Mouse (Mus musculus) common myeloid progenitor, adult 5-6 weeks (primary cell): Measurements from ENCODE around the gene Tfeb. TPM values are rescaled to one million over a fixed set of nuclear protein-coding genes. Genes with fewer than 3 reads are reported as not detected.

Source experiments
- ATAC-seq: replicated peaks from 2 replicates; pipeline ENCODE4 v1.8.0; 2016; ENCODE audit warnings: low read depth, mild to moderate bottlenecking, moderate TSS enrichment, inconsistent platforms; ENCODE audit not compliant: poor library complexity, severe bottlenecking
- total RNA-seq: library from RNA; stranded (forward); fragments of 200-1000, 187-1606 nt; gene quantifications from 2 replicates; pipeline ENCODE4 v1.2.3, GENCODE M21; 2017

The Tfeb gene
- total RNA-seq, 1 experiment from 2014 or later, result 5.8 TPM

DNA sequence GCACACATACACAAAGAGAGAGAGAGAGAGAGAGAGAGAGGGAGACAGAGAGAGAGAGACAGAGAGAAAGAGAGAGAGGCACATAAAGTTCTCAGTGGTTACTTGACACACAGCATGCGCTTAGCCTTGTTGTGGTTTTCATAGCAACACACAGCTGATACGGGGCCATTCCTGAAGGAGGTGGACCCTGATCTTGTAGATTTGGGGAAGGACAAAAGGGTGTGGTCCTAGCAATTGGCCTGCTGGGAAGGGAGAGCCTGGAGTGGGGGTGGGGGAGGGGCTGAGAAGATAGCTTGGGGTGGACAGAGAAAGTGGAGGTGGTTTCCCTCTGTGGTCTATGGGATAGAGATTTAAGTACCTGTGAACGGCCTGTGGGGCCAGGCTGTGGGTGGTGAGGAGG is 26.8 kb upstream of the Tfeb start:
- no peak for ATAC-seq

DNA sequence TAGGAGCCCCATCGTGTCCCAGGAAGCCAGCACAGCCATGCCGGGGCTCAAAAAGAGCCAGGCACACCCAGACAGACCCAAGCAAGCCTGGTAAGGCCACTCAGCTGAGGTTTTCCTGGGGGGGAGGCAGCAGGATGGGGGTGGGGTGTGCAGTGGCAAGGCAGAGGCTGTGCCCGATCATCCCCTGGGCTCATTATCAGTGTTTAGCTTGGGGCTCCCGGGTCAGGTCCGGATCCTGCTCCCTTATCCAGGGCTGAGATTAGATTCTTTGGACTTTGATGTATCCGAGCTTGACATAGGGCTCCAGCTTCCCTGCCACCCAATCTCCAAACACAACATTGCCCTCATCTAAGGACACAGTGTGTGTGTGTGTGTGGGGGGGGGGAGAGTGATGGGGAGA is 24.9 kb upstream of the Tfeb start:
- no peak for ATAC-seq

DNA sequence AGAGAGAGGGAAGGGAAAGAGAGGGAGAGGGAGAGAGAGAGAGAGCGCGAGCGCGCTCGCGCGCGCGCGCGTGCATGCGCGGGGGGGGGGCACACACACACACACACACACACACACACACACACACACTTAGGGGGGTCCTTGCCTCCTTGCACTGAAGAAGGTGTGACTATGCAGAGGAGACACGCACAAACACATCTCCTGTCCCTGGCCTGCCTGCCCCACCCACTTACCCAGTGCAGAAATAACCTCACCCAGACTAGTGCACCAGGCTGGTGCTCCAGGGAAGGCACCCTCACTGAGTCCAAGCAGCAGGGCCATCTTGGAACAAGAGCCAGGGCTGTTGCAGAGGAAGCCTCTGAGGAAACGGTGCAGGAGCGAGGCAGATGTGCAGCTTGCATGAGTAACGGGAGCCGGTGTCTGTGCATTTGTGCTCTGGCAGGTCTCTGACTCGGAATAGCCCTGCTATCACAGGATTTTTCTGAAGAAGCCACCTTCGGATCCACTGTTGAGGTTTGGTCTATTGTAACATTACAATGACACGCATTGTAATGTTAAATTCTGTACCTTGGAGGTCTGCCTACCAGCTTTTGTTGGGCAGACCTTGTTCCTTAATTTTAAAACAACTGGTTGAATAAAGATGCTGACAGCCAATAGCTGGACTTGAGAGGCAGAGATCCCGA is 23.8 kb upstream of the Tfeb start:
- no peak for ATAC-seq

DNA sequence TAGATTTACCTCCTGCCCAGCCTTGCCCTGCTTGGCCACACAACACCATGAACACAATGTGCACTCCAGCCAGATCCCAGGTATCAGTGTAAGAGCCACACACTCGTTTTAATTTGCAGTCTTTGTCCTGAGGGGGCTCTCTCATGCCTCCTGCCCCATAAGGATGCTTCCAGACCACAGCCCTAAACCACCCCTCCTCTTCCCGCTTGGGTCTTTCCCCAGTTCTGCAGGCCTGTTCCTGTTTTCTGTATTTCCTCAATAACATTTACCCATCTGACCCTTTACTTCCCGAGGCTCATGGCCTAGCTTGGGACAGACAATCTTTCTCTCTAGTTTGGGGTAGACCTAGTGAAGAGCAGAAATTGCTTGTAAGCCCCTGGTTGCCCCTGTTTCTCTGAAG is 21.8 kb upstream of the Tfeb start:
- ATAC-seq, result peak; percentile 52

DNA sequence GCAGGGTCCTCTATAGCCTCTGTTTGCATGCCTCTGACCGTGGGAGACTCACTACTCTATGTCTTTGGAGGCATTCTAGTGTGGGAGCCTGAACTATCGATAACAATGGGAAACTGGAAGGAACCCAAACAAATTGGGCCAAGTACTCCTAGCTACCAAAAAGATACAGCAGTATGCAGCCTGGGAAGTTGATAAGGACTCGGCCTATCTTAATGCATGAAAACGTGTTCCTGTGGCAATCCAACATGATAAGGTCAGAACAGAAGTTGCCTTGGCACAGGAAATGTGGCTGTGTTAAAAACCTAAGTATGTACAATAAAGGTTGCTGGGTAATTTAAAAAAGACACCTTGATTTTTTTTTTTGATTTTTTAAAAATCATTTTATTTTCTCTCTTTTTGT is 15.6 kb upstream of the Tfeb start:
- ATAC-seq, result 0 out of 2 replicates have a peak, but pooled peaks have one; percentile 32

DNA sequence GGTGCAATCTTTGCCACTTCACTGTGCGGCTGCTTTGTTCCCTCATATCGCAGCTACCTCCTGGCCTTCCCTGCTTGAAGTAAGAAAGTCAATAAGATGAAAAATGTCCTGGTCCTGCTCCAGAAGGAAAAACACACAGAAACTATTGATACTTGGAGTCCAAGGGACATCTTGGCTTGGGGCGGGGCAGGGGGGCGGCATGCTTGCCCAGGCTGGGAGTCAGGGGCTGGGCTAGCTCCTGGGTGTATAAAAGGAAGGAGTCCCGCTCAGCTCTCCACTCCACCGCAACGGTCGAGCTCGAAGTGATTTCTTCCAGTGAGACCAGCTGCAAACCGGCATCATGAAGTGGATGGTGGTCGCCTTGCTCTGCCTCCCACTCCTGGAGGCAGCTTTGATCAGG is 10.3 kb upstream of the Tfeb start, which contains the start of gene Pgc:
TSS of gene Pgc (plus strand) at position 277 of the 400 bp plus-strand sequence.
- ATAC-seq, result no peak

DNA sequence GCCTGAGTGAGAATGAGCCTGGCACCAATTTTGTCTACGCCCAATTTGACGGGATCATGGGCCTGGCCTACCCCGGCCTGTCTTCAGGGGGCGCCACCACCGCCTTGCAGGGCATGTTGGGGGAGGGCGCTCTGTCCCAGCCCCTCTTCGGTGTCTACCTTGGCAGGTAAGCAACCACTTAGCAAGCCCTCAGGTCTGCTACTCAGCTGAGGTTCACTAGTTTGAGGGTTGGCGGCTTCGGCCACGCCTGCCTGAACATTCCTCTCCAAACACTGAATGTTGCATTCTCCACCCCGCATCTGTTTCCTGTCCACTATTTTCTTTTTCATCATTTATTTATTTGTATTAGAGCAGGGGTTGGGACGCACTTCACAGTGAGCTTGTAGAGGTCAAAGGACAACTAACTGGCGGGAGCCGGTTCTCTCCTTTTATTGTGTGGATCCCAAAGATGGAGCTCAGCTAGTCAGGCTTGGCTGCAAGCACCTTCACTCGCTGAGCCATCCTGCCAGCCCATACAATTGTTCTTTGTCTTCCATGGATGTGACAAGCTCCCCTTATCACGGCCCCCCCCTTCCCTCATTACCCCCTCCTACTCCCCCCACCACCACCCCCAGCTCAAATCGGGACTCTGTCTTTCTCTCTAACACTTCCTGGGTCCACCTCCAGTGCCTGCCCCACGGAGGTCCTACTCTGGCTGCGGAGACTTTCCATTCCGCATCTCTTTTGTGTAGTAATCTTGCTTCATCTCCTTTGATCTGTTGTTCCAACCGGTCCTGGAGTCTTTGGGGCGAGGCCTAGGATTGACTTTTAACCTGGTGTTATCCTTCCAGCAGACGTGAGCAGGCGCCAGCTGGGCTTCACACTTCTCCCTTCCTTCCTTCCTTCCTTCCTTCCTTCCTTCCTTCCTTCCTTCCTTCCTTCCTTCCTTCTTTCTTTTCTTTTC is 5.9 kb upstream of the Tfeb start:
- no peak for ATAC-seq

DNA sequence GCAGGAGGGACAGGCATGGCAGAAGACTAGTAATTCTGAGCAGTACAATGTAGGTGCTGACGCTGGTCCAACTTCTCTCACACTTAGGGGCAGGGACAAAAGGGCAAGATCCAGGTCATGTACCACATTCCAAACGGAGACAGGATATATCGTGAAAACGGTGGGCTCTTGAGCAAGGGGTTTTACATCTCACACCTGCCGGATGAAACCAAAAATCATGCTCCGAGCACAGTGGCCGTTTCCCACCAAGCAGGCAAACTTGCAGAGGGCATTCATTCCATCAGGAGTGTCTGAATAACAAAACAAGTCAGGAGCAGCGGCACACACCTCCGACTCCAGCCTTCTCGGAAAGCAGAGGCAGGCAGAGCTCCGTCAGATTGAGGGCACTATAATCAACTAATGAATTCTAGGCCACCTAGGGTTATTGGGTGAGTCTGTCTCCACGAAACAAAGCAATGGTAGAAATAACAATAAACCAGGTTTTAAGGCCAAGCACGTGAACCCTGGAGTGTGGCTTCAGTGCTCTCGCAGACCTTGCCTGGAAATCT is 1.2 kb upstream of the Tfeb start:
- no peak for ATAC-seq

DNA sequence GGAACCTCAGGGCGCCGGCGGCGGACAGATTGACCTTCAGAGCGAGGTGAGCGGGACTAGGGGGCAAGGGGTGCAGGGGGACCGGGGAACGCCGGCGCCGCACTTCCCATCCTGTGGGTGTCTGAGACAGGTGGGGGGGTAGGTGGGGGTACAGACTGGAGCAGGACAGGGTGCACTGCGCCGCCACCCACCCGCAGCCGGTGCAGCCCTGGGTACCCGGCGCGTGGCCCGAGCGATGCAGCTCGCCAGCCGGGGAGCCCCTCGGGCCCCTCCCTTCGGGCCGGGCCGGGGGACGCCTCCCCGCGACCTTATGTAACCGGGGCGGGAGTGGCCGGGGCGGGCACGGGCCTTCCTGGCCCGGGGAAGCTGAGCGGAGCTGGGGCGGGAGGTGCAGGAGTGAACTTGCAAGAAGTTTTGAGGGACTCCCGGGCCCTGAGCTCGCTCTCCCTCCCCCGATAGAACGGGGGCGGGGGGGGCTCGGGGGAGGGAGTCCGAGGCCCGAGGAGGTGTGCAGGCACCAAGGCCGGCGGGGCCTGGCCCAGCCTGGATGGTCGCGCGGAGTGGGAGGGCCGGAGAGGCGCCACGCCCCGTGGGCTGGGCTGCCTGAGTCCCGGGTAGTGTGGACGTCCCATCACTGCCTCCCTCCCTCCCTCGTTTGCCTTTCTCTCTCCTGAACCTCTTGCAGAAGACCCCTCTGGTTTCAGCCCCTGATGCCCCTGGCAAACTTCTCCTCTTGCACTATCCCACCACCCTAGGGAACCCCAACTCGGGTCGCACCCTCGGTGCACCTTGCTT is 638 bp downstream of the Tfeb start:
- ATAC-seq, result peak; percentile 64

DNA sequence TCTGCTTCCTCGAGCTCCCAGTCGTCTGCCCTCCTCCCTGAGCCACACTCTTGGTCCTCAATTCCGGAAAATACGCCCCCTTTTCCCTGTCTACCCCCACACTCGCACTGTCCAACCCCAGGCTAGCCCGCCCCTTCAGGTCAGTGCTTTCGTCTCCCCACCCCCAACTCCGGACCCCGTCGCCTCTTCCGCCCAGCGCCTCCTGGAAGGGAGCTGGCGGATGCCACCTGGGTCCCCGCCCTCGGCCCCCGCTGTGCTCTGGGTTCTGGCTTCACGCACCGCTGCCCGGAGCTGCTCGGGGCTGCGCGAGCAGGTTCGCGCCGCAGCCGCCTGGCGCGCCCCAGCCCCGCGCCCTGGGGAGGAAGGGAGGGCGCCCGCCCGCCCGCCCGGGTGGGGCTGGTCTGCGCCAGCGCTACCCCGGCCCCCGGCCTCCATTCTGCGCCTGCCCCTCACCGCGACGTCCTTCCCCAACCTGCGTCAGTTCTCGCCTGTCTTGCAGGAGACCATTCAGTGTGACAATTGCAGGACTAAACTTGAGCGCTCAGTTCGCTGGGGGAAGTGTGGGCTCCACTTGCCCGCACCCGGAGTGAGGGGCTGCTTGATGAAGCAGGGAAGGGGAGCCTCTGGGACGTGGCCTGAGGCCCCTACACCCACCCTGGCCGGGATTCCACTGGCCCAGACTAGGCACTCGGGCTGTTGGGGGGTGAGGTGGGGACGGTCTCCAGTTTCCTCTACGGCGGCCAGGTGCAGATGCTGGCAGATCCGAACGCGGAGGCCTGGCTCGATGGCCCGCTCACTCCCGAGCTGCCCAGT is 1.4 kb downstream of the Tfeb start:
- peak; percentile 5; the same call in 1 of the 2 replicates for ATAC-seq

DNA sequence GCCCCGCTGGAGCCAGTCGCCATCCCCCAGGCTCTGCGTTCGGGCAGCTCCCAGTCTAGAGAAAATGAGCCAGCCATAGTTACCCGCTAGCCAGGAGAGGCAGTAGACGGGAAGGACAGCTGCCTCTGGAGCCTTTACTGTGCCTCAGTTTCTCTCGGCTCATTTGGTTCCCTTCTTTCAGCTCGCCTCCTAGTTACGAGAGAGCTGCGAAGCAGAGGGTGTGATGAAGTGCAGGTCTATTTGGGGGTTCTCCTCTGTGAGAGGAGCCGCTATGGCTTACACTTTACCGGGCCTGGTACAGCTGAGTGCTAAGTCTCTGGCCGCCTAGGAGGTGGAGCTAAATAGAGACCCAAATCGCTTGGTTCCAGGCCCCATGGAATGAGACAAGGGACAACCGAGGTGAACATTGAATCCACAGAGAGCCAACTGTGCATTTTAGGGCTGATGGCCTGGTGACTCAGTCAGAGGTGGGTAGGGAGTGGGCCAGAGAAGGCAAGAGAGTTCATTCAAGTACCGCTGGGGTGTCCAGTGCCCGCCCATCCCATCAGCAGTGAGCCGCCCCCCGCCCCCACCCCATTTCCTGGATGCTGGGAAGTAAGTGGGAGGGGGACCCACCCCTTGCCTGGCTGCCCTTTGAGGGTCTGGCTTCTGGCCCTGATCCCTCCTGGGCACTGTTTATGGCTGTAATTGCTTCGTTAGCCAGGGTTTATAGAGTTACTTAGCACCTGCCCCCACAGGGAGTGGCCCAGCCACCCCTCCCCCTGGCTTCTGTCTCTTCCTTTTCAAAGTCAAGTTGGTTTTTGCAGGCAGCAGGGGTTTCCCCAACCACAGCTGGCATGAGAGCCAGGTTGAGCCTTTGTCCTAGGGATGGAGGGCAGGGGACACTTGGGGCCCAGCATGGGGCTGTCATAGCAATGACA is 2.3 kb downstream of the Tfeb start:
- 0 out of 2 replicates have a peak, but pooled peaks have one; percentile 7 for ATAC-seq

DNA sequence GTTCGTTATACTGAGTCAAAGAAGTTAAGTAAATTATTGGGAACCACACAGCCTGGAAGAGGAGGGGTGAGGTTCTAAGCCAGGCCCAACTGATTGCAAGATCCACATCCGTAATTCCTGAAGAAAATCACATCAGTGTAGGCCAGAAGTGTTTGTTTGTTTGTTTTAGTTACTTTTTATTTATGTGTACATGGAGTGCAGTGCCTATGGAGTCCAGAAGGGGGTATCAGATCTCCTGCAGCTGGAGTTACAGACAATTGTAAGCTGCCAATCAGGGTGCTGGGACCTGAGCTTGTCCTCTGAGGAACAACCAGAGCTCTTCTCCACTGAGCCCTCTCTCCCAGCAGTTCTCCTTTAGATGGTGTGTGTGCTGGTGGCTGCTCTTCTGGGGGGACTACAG is 3.4 kb downstream of the Tfeb start:
- no peak for ATAC-seq

DNA sequence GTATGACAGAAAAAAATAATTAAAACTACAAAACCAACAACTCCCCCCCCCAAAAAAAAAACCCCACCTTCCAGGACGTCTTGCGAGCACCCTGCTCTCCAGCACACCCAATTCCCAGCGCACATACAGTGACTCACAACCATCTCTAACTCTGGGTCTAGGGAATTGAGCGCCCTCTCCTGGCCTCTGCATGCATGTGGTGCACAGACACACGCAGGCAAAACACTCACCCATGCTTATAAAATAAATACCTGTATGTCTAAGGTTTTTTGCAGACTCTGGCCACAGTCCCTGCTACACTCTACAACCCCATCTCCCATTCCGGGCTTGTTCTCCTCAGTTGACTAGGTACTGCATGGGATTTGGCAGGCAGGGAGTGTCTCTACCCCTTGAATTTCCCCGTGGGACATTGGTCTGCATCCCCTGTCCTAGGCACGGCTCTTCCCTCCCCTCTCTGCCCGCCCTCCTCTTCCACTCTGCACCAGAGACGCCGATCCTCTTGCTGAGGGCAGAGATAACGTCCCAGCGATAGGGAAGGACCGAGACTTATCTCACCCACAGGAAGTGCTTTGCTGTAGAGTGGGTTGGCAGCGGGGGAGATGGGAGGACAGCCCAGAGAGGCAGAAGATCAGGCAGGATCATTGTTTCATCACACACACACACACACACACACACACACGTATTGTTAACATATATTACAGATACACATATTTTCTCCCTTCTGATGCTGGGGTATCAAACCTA is 6.3 kb downstream of the Tfeb start:
- ATAC-seq, result peak; percentile 73

DNA sequence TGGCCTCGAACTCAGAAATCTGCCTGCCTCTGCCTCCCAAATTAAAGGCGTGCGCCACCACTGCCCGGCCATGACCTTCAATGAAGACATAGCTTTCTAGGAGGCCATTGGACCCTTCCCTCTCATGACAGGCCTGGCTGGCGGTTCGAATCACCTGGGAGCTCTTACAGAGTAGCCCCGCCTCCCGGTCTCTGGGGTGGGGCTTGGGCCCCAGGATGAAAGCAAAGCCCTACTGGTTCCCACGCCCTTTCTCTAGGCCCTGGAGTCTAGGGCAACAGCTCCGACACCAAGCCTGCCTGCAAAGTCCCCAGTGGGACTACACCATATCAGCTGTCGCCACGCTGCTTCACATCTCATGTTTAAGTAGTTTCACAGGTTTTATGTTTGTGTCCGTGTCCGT is 7.3 kb downstream of the Tfeb start:
- ATAC-seq, result no peak

DNA sequence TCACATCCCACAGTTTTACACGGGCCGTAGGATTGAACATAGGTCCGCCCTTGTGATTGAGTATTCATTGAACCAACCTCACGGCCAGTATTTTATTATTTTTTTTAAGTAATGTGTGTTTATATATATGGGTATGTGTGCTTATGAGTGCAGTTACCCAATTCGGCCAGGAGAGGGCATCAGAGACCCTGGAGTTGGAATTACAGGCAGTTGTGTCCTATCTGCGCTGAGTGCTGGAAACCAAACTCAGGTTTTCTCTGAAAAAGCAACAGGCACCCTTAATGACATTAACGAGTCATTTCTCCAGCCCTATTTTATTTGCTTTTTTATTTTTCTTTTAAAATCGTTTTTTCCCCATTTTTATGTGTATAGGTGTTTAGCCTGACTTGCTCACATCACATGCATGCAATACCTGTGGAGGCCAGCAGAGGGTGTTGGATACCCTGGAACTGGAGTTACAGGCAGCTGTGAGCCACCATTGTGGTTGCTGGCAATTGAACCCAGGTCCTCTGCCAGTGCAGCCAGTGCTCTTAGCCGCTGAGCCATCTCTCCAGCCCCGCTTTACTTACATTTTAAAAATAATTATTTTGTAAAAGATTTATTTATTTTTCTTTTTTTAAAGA is 8.0 kb downstream of the Tfeb start:
- ATAC-seq, result no peak

DNA sequence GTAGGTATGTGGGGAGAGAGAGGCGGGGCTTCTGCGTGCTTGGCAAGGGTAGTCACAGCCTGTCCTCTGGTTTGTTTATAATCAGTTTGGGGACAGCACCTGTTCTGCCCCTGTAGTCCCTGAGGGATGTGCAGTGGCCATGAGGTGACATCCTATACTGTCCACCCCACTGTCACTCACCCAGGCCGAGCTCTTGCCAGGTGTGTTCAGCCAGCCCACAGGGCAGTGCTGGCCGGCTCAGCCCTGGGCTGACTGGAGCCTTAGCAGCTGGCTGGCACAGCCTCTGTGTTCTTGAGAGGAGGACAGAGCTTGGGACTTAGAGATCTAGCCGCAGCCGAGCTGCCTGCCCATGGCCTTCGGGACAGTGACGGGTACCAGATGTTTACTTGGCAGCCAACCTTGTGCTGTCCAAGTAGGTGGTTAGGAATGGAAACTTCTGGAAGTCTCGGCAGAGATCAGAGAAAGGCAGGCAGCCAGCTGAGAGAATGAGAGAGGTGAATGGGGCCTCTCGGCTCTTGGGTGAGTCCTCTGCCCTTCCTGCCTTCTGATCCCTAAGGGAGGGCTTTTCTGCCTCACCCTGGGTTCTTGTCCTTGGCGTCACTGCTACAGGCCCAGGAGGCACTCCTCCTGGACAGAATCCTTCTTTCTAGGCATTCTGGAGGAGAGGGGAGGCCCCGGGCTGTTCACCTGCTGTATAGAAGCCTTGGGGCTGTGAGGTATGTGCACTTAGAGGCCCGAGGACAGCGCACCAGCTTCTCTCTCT is 12.1 kb downstream of the Tfeb start:
- ATAC-seq, result no peak
